Mouse (Mus musculus) heart, embryonic 14.5 days (tissue): ENCODE results near the gene Fbxo36. TPM values are rescaled to one million over a fixed set of nuclear protein-coding genes. Genes with fewer than 3 reads are reported as not detected.

Experiments used
- ATAC-seq: fragments of 200-750 bp; cut with Nextera tagmentation; 2 replicates; pipeline ENCODE4 v1.8.0; 2017; ENCODE audit warnings: low read depth, moderate TSS enrichment; ENCODE audit not compliant: insufficient number of reproducible peaks, insufficient read depth, low FRiP score
- H3K27ac ChIP-seq, 2 experiments: fragments of 200-500 bp in 1 of 2; fragments of 300-500 bp in 1 of 2; sonication (generic) in 1 of 2; replicated peaks in 1 of 2; 2 replicates each; pipeline ENCODE4 v1.5.1; 2012 to 2014; ENCODE audit warnings: low read depth in 2 of 2, low read length in 2 of 2, control low read depth in 1 of 2, mild to moderate bottlenecking in 1 of 2, mixed read lengths in 1 of 2; ENCODE audit not compliant: control insufficient read depth in 1 of 2, insufficient read depth in 1 of 2
- H3K27me3 ChIP-seq: fragments of 300-500 bp; sonication (generic); 2 replicates; pipeline ENCODE4 v1.6.1; 2014; ENCODE audit warnings: mild to moderate bottlenecking, low read length, control low read depth; ENCODE audit not compliant: control insufficient read depth, insufficient read depth
- H3K36me3 ChIP-seq: fragments of 300-500 bp; sonication (generic); 2 replicates; pipeline ENCODE4 v1.6.1; 2014; ENCODE audit warnings: mild to moderate bottlenecking, control low read depth, low read length, mixed read lengths; ENCODE audit not compliant: control insufficient read depth, insufficient read depth
- H3K4me1 ChIP-seq, 2 experiments: fragments of 200-500 bp in 1 of 2; fragments of 300-500 bp in 1 of 2; sonication (generic) in 1 of 2; 2 replicates each; pipeline ENCODE4 v1.6.1; 2012 to 2014; ENCODE audit warnings: low read length in 2 of 2, control low read depth in 1 of 2, mixed read lengths in 1 of 2; ENCODE audit not compliant: control insufficient read depth in 2 of 2, insufficient read depth in 2 of 2
- H3K4me2 ChIP-seq: fragments of 300-500 bp; sonication (generic); 2 replicates; pipeline ENCODE4 v1.6.1; 2014; ENCODE audit warnings: mild to moderate bottlenecking, low read length
- H3K4me3 ChIP-seq, 2 experiments: fragments of 200-500 bp in 1 of 2; fragments of 300-500 bp in 1 of 2; sonication (generic) in 1 of 2; 2 replicates each; pipeline ENCODE4 v1.5.1; 2012 to 2014; ENCODE audit warnings: low read length in 2 of 2, mild to moderate bottlenecking in 2 of 2, control low read depth in 1 of 2, low read depth in 1 of 2, moderate library complexity in 1 of 2; ENCODE audit not compliant: control insufficient read depth in 1 of 2, insufficient read depth in 1 of 2
- H3K9ac ChIP-seq: fragments of 300-500 bp; sonication (generic); 2 replicates; pipeline ENCODE4 v1.6.1; 2014; ENCODE audit warnings: mild to moderate bottlenecking, low read length
- H3K9me3 ChIP-seq: fragments of 300-500 bp; sonication (generic); 2 replicates; pipeline ENCODE4 v1.6.1; 2016; ENCODE audit warnings: low read length, control low read depth; ENCODE audit not compliant: control insufficient read depth
- WGBS: fragments of 180-500 bp; shearing (Covaris S2); extraction: QIAGEN DNeasy Blood & Tissue Kit; methylation state at CpG from one replicate; pipeline ENCODE4 v1.1.7; 2014; 5-methylcytosine and 5-hydroxymethylcytosine counted together
- polyA plus RNA-seq: library from polyadenylated mRNA; unstranded; fragments of >200 nt; fragmentation: Nextera tagmentation; extraction: Ambion mirVana; gene quantifications from 2 replicates; pipeline ENCODE4 v1.2.1, GENCODE M21; 2014

Fbxo36 gene
- polyA plus RNA-seq, 1 experiment from 2014 or later: 9.3 TPM

- Histone ChIP-seq H3K36me3 (no peaks in the 10 kb centered on the region), H3K27ac (no peak overlapping the region), H3K4me1 (no peaks in the 10 kb centered on the region), H3K27me3 (no peaks in the 10 kb centered on the region), H3K4me3 (no peak overlapping the region), H3K9me3 (0 out of 2 replicates have a peak, but pooled peaks cover 3% of the 10 kb centered on the region), H3K4me2 (no peak overlapping the region), H3K9ac (no peak overlapping the region)
- ATAC-seq: no peak
- 77% methylated on average over 3 of the region's 3 CpGs for WGBS
Observed at GRCm38 (mm10) chr1:84945950-84946349, 106.3 kb downstream of the Fbxo36 start.

DNA sequence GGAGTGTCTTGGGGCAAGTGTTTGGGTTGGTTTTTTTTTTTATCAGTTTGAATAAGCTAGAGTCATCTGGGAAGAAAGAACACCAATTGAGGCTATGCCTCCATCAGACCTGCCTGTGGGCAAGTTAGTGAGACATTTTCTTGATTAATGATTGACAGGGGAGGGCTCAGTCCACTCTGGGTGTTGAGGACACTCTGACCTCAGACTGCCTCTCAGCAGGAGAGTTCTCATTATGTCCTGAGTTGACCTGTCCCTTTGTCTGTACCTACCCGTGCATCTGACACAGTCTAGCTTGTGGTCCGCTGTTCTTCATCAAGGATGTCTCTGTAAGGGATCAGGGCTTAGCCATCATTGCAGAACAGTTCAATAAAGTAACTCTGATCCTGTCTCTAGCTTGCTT lies 107.7 kb downstream of the Fbxo36 start:
- H3K27me3 ChIP-seq: no peaks in the 10 kb centered on the region
- WGBS: 69% methylated on average over 2 of the region's 2 CpGs
- no peak for ATAC-seq

More for the DNA sequence above, 107.7 kb downstream of the Fbxo36 start:
- Histone ChIP-seq H3K36me3 (no peaks in the 10 kb centered on the region), H3K4me1 (no peaks in the 10 kb centered on the region), H3K27ac (no peak overlapping the region), H3K4me2 (no peak overlapping the region), H3K9ac (no peak overlapping the region), H3K4me3 (no peak overlapping the region), H3K9me3 (0 out of 2 replicates have a peak, but pooled peaks cover 3% of the 10 kb centered on the region)

Other genes starting within 250 kb of the Fbxo36 start
- gene Dner, start 143.6 kb upstream of the Fbxo36 start, polyA plus RNA-seq: 0.85 and 1.1 TPM in 2 replicates
- gene Trip12, start 675 bp downstream of the Fbxo36 start, polyA plus RNA-seq: 64.4 and 65.1 TPM in 2 replicates
- 0.12 and 0.44 TPM in 2 replicates for gene Slc16a14, start 95.3 kb downstream of the Fbxo36 start, polyA plus RNA-seq